Mouse (Mus musculus) liver, embryonic 14.5 days (tissue): ENCODE data around the gene Tnnc1. TPM values are rescaled to one million over a fixed set of nuclear protein-coding genes. Genes with fewer than 3 reads are reported as not detected.
A peak's percentile ranks its signal among the peaks of the same experiment; 100 is the strongest.

Experiments
- ATAC-seq: fragments of 200-750 bp; cut with Nextera tagmentation; 2 replicates; pipeline ENCODE4 v1.8.0; 2017; ENCODE audit warnings: moderate number of reproducible peaks, mild to moderate bottlenecking, moderate library complexity; ENCODE audit not compliant: insufficient read depth
- DNase-seq, 3 experiments: peaks; one replicate each; pipeline ENCODE4 v3.0.0-alpha.2; 2012 to 2013; ENCODE audit warnings: low read depth in 3 of 3, low spot score in 3 of 3
- H3K27ac ChIP-seq: fragments of 300-500 bp; sonication (generic); 2 replicates; pipeline ENCODE4 v1.5.1; 2014; ENCODE audit warnings: moderate library complexity, mild to moderate bottlenecking, control low read depth, inconsistent platforms
- H3K27me3 ChIP-seq: fragments of 300-500 bp; sonication (generic); 2 replicates; pipeline ENCODE4 v1.6.1; 2014; ENCODE audit warnings: mild to moderate bottlenecking, low read length, moderate library complexity; ENCODE audit not compliant: control insufficient read depth, insufficient read depth
- H3K36me3 ChIP-seq: fragments of 300-500 bp; sonication (generic); replicated peaks from 2 replicates; pipeline ENCODE4 v1.6.1; 2014; ENCODE audit warnings: low read depth; ENCODE audit not compliant: control insufficient read depth, insufficient read depth
- H3K4me1 ChIP-seq, 2 experiments: fragments of 200-500 bp in 1 of 2; fragments of 300-500 bp in 1 of 2; sonication (generic) in 1 of 2; replicated peaks; 2 replicates each; pipeline ENCODE4 v1.6.1; 2012 to 2014; ENCODE audit warnings: antibody characterized with exemption in 1 of 2, inconsistent platforms in 1 of 2, low read length in 1 of 2; ENCODE audit not compliant: control insufficient read depth in 2 of 2, insufficient read depth in 2 of 2
- H3K4me2 ChIP-seq: fragments of 300-500 bp; sonication (generic); 2 replicates; pipeline ENCODE4 v1.6.1; 2014; ENCODE audit warnings: low read depth, mild to moderate bottlenecking, control low read depth, moderate library complexity
- H3K4me3 ChIP-seq, 2 experiments: fragments of 200-500 bp in 1 of 2; fragments of 300-500 bp in 1 of 2; sonication (generic) in 1 of 2; 2 replicates each; pipeline ENCODE4 v1.5.1; 2012 to 2014; ENCODE audit warnings: low read depth in 2 of 2, low read length in 2 of 2, mild to moderate bottlenecking in 2 of 2, control low read depth in 1 of 2, inconsistent platforms in 1 of 2, moderate library complexity in 1 of 2; ENCODE audit not compliant: insufficient read depth in 1 of 2
- H3K9ac ChIP-seq: fragments of 300-500 bp; sonication (generic); replicated peaks from 2 replicates; pipeline ENCODE4 v1.6.1; 2014; ENCODE audit warnings: mild to moderate bottlenecking, control low read depth, moderate library complexity
- H3K9me3 ChIP-seq: fragments of 300-500 bp; sonication (generic); 2 replicates; pipeline ENCODE4 v1.6.1; 2016; ENCODE audit warnings: low read length, mixed read lengths; ENCODE audit not compliant: control insufficient read depth
- CTCF ChIP-seq: IDR thresholded peaks from 2 replicates; pipeline ENCODE4 v1.5.1; 2016; ENCODE audit warnings: antibody characterized with exemption, low read depth, control low read depth
- EP300 ChIP-seq: IDR thresholded peaks from 2 replicates; pipeline ENCODE4 v1.6.1; 2016; ENCODE audit warnings: antibody characterized with exemption, low read depth
- WGBS: fragments of 180-500 bp; shearing (Covaris S2); extraction: QIAGEN DNeasy Blood & Tissue Kit; methylation state at CpG from one replicate; pipeline ENCODE4 v1.1.7; 2014; ENCODE audit not compliant: insufficient replicate concordance; 5-methylcytosine and 5-hydroxymethylcytosine counted together
- polyA plus RNA-seq, 2 experiments: library from polyadenylated mRNA; depleted of rRNA in 1 of 2; stranded (reverse) in 1 of 2; unstranded in 1 of 2; fragments of >200 nt; fragmentation: Nextera tagmentation in 1 of 2; extraction: Ambion mirVana in 1 of 2; gene quantifications; 2 replicates each; pipeline versions ENCODE4 v1.2.1 to v1.2.3; 2012 to 2014

Gene Tnnc1
- polyA plus RNA-seq, 2 experiments: 22.2 to 41.2 TPM

DNA sequence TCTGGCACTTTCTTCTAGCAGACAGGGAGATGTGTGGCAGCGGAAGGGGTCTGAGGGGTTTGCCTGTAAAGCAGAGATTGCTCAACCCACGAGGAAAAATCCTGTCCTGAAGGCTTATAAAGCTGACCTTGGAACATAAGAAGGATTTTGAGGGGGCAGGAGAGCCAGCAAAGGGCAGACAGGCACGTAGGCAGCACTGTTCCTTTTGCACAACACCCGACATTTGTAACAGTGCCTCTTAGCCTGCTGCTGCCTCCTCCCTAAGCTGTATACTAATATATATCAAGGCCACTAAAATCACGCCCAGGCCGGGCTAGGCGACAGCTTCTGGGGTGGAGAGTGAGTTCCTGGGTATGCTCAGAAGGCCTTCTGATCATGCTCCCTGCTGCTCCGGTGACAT lies 22.3 kb downstream of the Tnnc1 start:
- no peaks in the 10 kb centered on the region; the same call in 1 of the 2 replicates for H3K27me3 ChIP-seq
- DNase-seq: no peak
- no peak overlapping the region for H3K4me2 ChIP-seq
- TF ChIP-seq CTCF (0 out of 2 replicates have a peak, but pooled peaks have one; percentile 2), EP300 (no peak)
- H3K9me3 ChIP-seq: no peaks in the 10 kb centered on the region
- no peak overlapping the region for H3K4me3 ChIP-seq
- WGBS: 52% methylated on average over 8 of the region's 8 CpGs
- ATAC-seq: no peak
- no peak overlapping the region for H3K27ac ChIP-seq
- peaks cover 0 to 7% of the 10 kb centered on the region in 2 experiments; a peak in 2 of 4 replicates for H3K4me1 ChIP-seq
- no peaks in the 10 kb centered on the region for H3K36me3 ChIP-seq
- H3K9ac ChIP-seq: no peak overlapping the region

GRCm38 (mm10) chr14:31232404-31233069 lies 24.4 kb downstream of the Tnnc1 start:
- no peak overlapping the region for H3K27ac ChIP-seq
- no peaks in the 10 kb centered on the region for H3K9me3 ChIP-seq
- H3K4me1 ChIP-seq: peaks cover 0 to 7% of the 10 kb centered on the region in 2 experiments; a peak in 2 of 4 replicates
- DNase-seq (no peak), ATAC-seq (no peak)
- no peaks in the 10 kb centered on the region for H3K36me3 ChIP-seq
- H3K9ac ChIP-seq: no peak overlapping the region
- TF ChIP-seq EP300: no peak
- TF ChIP-seq CTCF: no peak
- 51% methylated on average over 13 of the region's 13 CpGs for WGBS
- H3K27me3 ChIP-seq: no peaks in the 10 kb centered on the region; the same call in 1 of the 2 replicates
- no peak overlapping the region for H3K4me2 ChIP-seq
- no peak overlapping the region for H3K4me3 ChIP-seq

DNA sequence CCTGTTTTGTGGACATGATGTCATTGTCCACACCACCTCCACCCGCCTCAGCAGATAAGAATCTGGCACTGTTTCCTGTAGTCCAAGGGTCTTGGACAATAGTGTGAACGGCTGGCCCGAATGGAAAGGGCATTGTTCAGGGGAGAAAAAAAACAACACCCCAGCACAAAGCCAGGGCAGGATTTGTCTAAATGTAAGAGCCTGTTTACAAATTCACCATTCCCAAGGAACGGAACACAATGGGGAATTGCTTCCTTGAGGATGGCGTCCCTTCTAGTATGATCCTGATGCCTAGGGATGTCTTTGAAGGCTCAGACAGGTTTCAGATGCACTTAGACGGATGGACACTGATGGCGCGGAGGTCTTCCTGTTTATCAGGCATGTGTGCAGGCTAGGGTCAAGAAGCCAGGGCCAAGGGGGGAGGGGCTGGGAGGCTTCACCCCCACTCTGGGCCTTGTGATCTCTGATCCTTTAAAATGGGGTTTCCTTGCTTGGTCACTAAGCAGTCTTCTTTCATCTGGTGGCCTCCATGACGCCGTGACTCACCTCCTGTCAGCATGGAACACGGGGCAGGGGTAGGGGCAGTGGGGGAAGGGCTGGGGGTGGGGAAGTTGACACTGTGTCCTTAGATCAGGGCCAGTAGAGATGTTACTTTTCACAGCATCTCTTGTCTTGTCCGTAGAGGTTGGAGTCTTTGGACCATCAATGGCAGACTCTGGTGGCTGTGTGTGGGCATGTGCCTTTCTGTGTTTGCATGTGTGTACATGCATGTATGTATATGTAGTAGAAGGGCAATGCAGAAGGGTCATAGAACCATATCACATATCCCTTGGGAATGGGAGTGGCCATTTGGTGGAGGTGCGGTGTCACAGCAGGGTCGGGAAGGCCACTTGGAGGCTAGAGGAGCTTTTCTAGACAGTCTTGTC lies 25.2 kb downstream of the Tnnc1 start:
- TF ChIP-seq EP300: no peak
- TF ChIP-seq CTCF: no peak
- Histone ChIP-seq H3K4me3 (no peak overlapping the region), H3K4me1 (peaks cover 0 to 5% of the 10 kb centered on the region in 2 experiments; a peak in 1 of 4 replicates), H3K9ac (no peak overlapping the region), H3K27ac (no peak overlapping the region), H3K9me3 (no peaks in the 10 kb centered on the region), H3K27me3 (no peaks in the 10 kb centered on the region; the same call in 1 of the 2 replicates), H3K36me3 (no peaks in the 10 kb centered on the region), H3K4me2 (no peak overlapping the region)
- ATAC-seq (no peak), DNase-seq (no peak)
- 47% methylated on average over 14 of the region's 14 CpGs for WGBS

DNA sequence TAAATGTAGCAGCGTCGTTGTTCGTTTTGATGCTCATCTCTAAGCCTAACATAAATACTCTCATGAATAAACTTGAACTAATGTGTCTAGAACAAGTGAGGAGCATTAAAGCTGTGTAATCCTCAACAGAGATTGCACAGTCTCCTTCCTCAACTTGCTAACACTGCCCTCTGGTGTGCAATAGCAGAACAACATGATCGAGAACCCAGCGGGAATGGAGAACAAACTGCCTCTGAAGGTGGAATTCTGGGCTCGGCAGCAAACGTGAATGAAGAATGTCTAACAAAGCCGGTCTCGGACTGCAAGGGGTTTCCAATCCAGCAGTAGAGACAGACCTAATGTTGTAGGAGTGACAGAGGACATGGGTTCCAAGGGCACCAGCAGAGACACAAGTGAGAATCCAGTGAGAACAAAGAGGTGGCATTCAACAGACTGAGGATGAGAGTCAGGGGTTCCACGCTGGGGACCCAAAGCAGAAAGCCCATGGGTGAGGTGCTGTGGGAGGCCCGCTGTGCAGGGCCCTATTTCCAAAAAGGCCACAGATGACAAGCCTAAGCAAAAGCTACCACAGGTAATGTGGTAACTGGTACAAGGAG lies 26.0 kb downstream of the Tnnc1 start:
- ATAC-seq: no peak
- H3K27ac ChIP-seq: no peak overlapping the region

More for the DNA sequence above, 26.0 kb downstream of the Tnnc1 start:
- no peak overlapping the region for H3K4me3 ChIP-seq
- WGBS: 9% methylated on average over 11 of the region's 11 CpGs
- H3K36me3 ChIP-seq: no peaks in the 10 kb centered on the region
- no peak overlapping the region for H3K9ac ChIP-seq
- peak; percentile 48 to 57 (median 50) for DNase-seq
- H3K9me3 ChIP-seq: no peaks in the 10 kb centered on the region
- no peak overlapping the region for H3K4me2 ChIP-seq
- TF ChIP-seq EP300 (no peak), CTCF (peak; percentile 90)
- H3K27me3 ChIP-seq: no peaks in the 10 kb centered on the region; the same call in 1 of the 2 replicates
- H3K4me1 ChIP-seq: peaks cover 0 to 5% of the 10 kb centered on the region in 2 experiments; a peak in 1 of 4 replicates
